Mouse (Mus musculus) hindbrain, postnatal 0 days (tissue): Measurements from ENCODE around the gene Hist1h2ac. TPM values are rescaled to one million over a fixed set of nuclear protein-coding genes. Genes with fewer than 3 reads are reported as not detected.
"Not testable (repeated sequence)": the region's sequence is repeated elsewhere in the genome, so short reads cannot be mapped to it uniquely, and the experiment has no call there.

Experiments
- ATAC-seq: fragments of 200-750 bp; cut with Nextera tagmentation; 2 replicates; pipeline ENCODE4 v1.8.0; 2017; ENCODE audit warnings: mild to moderate bottlenecking, moderate TSS enrichment, moderate library complexity
- DNase-seq: peaks from one replicate; pipeline ENCODE4 v3.0.0-alpha.2; 2015; ENCODE audit warnings: low spot score
- H3K27ac ChIP-seq: fragments of 300-500 bp; sonication (generic); 2 replicates; pipeline ENCODE4 v1.5.1; 2014; ENCODE audit warnings: mild to moderate bottlenecking
- H3K27me3 ChIP-seq: fragments of 300-500 bp; sonication (generic); 2 replicates; pipeline ENCODE4 v1.6.1; 2014; ENCODE audit warnings: low read length, mixed read lengths; ENCODE audit not compliant: insufficient read depth
- H3K36me3 ChIP-seq: fragments of 300-500 bp; sonication (generic); 2 replicates; pipeline ENCODE4 v1.6.1; 2014; ENCODE audit warnings: low read length, mixed read lengths; ENCODE audit not compliant: insufficient read depth
- H3K4me1 ChIP-seq: fragments of 300-500 bp; sonication (generic); 2 replicates; pipeline ENCODE4 v1.6.1; 2014; ENCODE audit warnings: antibody characterized with exemption, low read length, mixed read lengths; ENCODE audit not compliant: insufficient read depth
- H3K4me2 ChIP-seq: fragments of 300-500 bp; sonication (generic); 2 replicates; pipeline ENCODE4 v1.6.1; 2014; ENCODE audit warnings: low read depth, mild to moderate bottlenecking, low read length, moderate library complexity, mixed read lengths
- H3K4me3 ChIP-seq: fragments of 300-500 bp; sonication (generic); 2 replicates; pipeline ENCODE4 v1.5.1; 2014; ENCODE audit warnings: low read length
- H3K9ac ChIP-seq: fragments of 300-500 bp; sonication (generic); replicated peaks from 2 replicates; pipeline ENCODE4 v1.6.1; 2014; ENCODE audit warnings: mild to moderate bottlenecking, low read length, moderate library complexity, mixed read lengths
- H3K9me3 ChIP-seq: fragments of 300-500 bp; sonication (generic); 2 replicates; pipeline ENCODE4 v1.6.1; 2016; ENCODE audit warnings: low read length, mixed read lengths
- CTCF ChIP-seq: IDR thresholded peaks from 2 replicates; pipeline ENCODE4 v1.5.1; 2016; ENCODE audit warnings: antibody characterized with exemption, control low read depth, low read depth
- WGBS: fragments of 180-500 bp; shearing (Covaris S2); extraction: QIAGEN DNeasy Blood & Tissue Kit; methylation state at CpG from one replicate; pipeline ENCODE4 v1.1.7; 2014; 5-methylcytosine and 5-hydroxymethylcytosine counted together
- polyA plus RNA-seq: library from polyadenylated mRNA; unstranded; fragments of >200 nt; fragmentation: Nextera tagmentation; extraction: Ambion mirVana; gene quantifications from 2 replicates; pipeline ENCODE4 v1.2.1, GENCODE M21; 2015
- total RNA-seq: library from RNA; depleted of rRNA; stranded (reverse); fragments of >200 nt; gene quantifications from 2 replicates; pipeline ENCODE4 v1.2.3, GENCODE M21; 2014

Gene Hist1h2ac
- total and polyA plus RNA-seq, 2 experiments from 2014 or later: 0.30 to 63.3 TPM

DNA sequence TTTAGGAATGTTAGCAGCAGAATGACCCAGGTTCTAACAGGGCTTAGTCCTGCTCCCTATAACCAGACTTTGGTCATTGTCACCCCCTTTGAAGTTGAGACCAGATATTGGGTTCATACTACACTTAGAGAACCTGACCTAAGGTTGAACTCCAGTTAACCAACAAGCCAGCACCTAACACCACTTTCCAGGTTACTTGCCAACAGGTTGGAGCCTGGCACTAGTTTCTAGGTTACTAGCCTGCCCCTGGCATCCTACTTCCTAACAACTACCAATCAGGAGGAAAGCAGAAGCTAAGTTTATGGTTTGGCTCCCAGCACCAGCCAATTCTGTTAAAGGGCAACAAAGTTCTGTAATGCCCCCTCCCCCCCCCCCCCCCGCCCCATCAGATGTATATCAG, 41.5 kb upstream of the Hist1h2ac start:
- no peaks in the 10 kb centered on the region for H3K36me3 ChIP-seq
- DNase-seq: no peak
- no peak overlapping the region for H3K27ac ChIP-seq
- no peak overlapping the region for H3K4me3 ChIP-seq
- WGBS: 36% methylated on average over 1 of the region's 1 CpGs
- no peak overlapping the region for H3K9ac ChIP-seq
- no peaks in the 10 kb centered on the region for H3K27me3 ChIP-seq
- no peak for TF ChIP-seq CTCF
- H3K9me3 ChIP-seq: no peaks in the 10 kb centered on the region
- no peak for ATAC-seq
- H3K4me1 ChIP-seq: no peaks in the 10 kb centered on the region
- H3K4me2 ChIP-seq: no peak overlapping the region

DNA sequence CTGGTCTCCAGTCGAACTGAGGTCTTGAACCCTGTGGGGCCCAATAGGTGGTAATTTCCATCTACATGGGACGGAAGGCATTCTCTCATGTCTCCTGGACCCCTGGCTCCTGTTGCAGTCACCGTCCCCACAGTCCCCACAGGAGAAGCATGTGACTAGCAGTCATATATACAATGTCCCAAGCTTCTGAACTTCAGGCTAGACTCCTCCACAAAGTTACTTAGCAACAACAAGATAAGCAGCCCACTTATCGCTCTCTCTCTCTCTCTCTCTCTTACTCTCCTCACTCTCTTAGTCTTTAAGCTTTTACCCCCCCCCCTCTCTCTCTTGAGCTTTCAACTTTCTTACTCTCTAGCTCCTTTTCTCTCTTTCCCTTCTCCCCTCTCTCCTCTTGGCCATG, 40.5 kb upstream of the Hist1h2ac start:
- 67% methylated on average over 4 of the region's 4 CpGs for WGBS
- no peak for TF ChIP-seq CTCF
- H3K4me1 ChIP-seq: no peaks in the 10 kb centered on the region
- ATAC-seq (no peak), DNase-seq (no peak)
- no peak overlapping the region for H3K4me3 ChIP-seq
- no peak overlapping the region for H3K4me2 ChIP-seq
- no peaks in the 10 kb centered on the region for H3K27me3 ChIP-seq
- no peak overlapping the region for H3K9ac ChIP-seq
- H3K27ac ChIP-seq: no peak overlapping the region
- H3K9me3 ChIP-seq: no peaks in the 10 kb centered on the region
- no peaks in the 10 kb centered on the region for H3K36me3 ChIP-seq

DNA sequence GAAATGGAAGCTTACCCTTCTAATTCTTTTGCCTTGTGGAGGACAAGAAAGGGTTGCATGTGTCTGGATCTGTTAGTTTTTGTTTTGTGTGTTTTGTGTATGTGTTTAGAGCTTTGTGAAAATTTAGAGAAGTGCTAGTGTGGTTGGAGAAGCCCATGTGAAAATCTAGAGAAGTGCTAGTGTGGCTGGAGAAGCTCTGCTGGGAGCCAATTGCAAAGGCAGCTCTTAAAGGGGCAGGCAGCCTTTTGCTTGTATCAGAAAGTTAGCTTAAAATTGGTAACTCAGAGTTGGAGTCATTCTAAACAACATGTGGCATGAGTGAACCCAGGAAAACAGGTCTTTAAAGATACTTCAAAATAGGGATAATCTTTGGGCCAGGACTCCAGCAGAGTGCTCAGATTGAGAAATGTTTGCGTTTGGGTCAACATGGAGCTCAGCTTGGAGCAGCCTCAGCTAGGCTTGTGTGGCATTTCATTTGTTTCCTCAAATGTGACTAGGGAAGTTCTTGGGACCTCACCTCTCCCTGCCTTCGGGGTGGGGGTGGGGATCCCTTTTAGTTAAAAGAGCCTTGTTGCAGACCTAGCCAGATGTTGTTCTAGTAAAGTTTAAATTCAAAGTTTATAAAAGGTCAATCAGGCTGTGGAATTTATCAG, 34.0 kb upstream of the Hist1h2ac start:
- not testable (repeated sequence) for H3K4me3 ChIP-seq, H3K4me1 ChIP-seq, H3K27me3 ChIP-seq, ATAC-seq, H3K36me3 ChIP-seq, H3K9me3 ChIP-seq, H3K27ac ChIP-seq, H3K4me2 ChIP-seq, DNase-seq, H3K9ac ChIP-seq
- WGBS: 13% methylated on average over 2 of the region's 2 CpGs

DNA sequence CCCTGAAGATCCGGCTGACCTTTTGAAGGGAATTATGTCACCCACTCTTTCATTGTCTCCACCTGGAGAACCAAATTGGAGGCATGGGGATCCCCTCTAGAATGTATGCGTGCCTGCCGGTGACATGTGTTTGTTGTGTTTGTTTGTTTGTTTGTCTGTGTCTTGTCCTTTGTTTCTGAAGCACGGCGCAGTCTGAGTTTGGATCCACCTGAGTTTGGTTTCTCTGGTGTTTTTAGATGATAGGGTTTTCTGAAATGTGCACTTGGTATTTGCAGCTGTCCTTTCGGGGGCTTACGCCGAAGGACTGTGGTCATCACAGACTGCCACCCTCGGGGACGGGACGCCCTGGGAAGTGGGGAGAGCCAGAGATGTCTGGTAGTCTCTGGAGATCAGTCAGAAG, 33.4 kb upstream of the Hist1h2ac start:
- no peak overlapping the region for H3K4me2 ChIP-seq
- H3K9me3 ChIP-seq: no peaks in the 10 kb centered on the region
- no peak overlapping the region for H3K9ac ChIP-seq
- no peaks in the 10 kb centered on the region for H3K36me3 ChIP-seq
- H3K4me1 ChIP-seq: no peaks in the 10 kb centered on the region
- WGBS: 55% methylated on average over 11 of the region's 11 CpGs
- no peak overlapping the region for H3K4me3 ChIP-seq
- ATAC-seq: no peak
- no peaks in the 10 kb centered on the region for H3K27me3 ChIP-seq
- TF ChIP-seq CTCF: no peak
- no peak for DNase-seq
- H3K27ac ChIP-seq: no peak overlapping the region

DNA sequence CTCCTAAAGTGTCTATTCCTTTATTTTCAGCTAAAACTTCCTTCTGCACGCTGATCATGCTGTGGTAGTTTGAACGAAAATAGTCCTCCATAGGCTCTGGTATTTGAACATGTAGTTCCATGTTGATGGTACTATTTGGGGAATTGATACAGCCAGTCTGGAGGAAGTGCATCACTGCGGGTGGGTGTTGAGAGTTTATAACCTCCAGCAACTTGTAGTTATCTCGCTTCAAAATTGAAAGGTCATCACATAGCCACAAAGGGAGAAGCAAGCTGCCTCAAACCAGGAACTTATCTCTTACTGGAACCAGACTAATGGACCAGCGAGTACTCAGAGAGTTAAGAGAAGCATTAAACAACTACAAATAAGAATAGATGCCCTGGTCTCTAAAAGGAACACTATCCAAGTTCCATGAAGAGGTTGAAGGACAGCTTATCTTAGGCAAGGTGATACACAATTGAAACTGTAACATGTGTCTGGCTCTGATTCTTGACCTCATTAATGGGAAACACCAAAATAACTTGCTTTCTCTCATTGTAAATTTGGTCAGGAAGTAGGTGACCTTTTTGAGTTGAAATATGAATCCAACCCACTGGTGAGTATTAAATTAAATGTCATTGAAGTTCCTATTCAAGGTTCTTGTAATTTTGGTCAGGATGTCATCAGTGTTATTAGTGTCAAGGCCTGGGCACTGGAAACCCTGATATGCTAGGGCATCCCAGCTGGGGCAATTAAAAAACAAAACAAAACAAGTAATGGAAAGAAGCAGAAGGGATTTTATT, 32.7 kb upstream of the Hist1h2ac start:
- H3K4me2 ChIP-seq: no peak overlapping the region
- H3K4me1 ChIP-seq: no peaks in the 10 kb centered on the region
- no peak overlapping the region for H3K27ac ChIP-seq
- 85% methylated on average over 5 of the region's 5 CpGs for WGBS
- ATAC-seq: no peak
- H3K9ac ChIP-seq: no peak overlapping the region
- no peak for DNase-seq
- H3K36me3 ChIP-seq: no peaks in the 10 kb centered on the region
- H3K9me3 ChIP-seq: no peaks in the 10 kb centered on the region
- no peak overlapping the region for H3K4me3 ChIP-seq
- no peak for TF ChIP-seq CTCF
- no peaks in the 10 kb centered on the region for H3K27me3 ChIP-seq

DNA sequence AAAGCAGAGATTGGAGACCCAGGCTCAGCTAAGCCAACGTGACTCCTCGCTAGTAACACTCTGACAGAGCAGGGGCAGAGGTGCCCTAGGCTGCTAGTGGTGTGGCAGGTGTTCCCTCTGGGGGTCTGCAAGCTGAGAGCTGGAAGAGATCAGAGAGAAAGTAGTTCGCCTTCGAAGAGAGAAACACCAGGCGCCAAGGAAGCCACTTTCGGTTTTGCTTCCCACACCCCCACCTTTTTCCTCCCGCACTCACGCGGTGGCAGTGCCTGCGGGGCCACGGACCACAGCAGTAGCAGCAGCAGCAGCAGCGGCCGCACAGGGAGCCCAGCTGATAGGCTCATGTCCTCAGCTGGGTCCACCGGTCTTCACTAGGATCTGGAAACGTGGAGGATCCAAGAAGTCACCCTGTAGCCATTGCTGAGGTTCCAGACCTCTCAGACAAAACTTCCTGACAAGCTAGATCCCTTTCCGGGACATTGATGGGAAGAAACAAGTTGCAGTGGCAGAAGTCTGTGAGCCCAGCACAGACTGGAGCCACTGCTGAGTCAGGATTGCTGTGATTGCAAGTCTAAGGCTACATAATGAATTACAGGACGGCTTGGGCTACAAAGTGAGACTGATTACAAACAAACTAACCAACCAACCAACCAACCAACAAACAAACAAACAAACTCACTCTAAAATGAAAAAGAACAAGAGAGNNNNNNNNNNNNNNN, 26.8 kb upstream of the Hist1h2ac start, which contains the start of gene Hfe:
TSS of gene Hfe (minus strand) at position 481 of the 716 bp plus-strand sequence.
- WGBS: 3% methylated on average over 17 of the region's 17 CpGs
- H3K4me3 ChIP-seq: peak within 1 kb of the TSS; percentile 36
- no peaks in the 10 kb centered on the region for H3K36me3 ChIP-seq
- no peaks in the 10 kb centered on the region for H3K9me3 ChIP-seq
- peak within 1 kb of the TSS; percentile 76 for H3K4me2 ChIP-seq
- ATAC-seq (peak; percentile 74; the same call in 1 of the 2 replicates), DNase-seq (peak; percentile 46)
- no peak for TF ChIP-seq CTCF
- no peaks in the 10 kb centered on the region for H3K27me3 ChIP-seq
- peak within 1 kb of the TSS; percentile 45 for H3K9ac ChIP-seq
- H3K4me1 ChIP-seq: no peaks in the 10 kb centered on the region
- peak within 1 kb of the TSS; percentile 4; the same call in 1 of the 2 replicates for H3K27ac ChIP-seq
